Mouse (Mus musculus) MN1 (cell line): ENCODE data around the gene Gdi1.
"Not testable (repeated sequence)": the region's sequence is repeated elsewhere in the genome, so short reads cannot be mapped to it uniquely, and the experiment has no call there.

Experiments
- DNase-seq: peaks from one replicate; pipeline ENCODE4 v3.0.0-alpha.2; 2016; ENCODE audit warnings: low spot score

Gene Gdi1

DNA sequence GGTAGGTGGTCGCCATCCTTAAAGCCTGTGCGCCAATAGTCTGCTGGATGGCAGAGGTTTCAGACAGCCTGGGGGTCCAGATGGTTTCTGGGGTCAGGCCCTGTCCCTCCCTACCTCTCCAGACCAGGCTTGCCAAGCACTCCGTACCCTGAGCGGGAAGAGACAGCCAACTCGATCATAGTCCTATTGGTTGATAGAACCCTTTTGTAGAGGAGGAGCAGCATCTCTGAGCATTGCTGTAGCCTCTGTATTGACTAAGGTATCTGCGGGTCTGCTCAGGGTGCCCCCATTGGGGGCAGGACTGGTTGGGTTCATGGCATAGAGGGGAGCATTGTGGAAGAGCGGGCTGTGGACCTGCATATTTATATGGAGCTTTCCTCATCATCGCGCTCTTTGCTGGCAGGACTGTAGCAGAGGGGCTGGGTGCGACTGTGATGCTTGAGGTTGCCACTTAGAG lies 24.4 kb downstream of the Gdi1 start:
- DNase-seq = no peak

DNA sequence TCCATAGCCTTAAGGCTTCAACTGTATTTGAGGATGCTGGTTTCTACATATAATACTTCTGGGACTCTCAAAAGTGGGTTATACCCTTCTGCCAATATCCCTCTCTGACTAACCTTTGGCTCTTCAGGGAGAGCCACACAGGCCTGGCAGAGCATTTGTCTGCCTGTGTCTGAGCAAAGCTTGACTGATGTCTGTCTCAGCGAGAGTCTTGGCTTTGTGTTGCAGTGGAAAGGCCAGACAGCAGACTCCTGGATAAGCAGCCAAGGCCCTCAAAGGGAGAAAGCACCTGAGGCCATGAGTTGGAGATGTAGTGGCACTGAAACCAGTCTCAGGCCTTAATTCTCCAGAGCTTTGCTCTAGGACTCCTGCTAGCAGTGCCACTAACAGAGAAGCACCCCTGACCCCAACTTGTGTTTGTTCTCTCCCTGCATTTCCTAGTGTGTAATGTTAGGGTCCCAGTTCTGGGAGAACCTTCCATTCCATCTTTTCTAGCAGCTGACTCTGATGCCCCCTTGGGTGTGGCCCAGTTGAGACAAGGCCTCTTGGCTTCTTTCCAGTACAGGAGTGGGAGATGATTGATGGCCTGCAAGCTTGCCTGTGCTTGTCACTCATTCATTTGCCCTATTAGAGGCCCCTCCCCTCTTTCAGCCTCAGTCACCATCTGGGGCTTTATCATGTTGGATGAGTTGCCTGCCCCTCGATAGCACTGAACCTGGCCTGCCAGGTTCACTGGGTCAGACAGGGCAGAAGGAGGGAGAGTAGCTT lies 25.6 kb downstream of the Gdi1 start:
- peak; percentile 12 for DNase-seq

GRCm38 (mm10) chrX:74352645-74353466 lies 48.1 kb downstream of the Gdi1 start:
- peak; percentile 18 for DNase-seq

GRCm38 (mm10) chrX:74353467-74353770 lies 48.6 kb downstream of the Gdi1 start, which contains the start of gene Lage3:
Gene Lage3 (minus strand): TSS chrX:74353618.
- peak; percentile 82 for DNase-seq

- not testable (repeated sequence) for DNase-seq
Measured at GRCm38 (mm10) chrX:74357069-74357468, 52.3 kb downstream of the Gdi1 start.

GRCm38 (mm10) chrX:74359171-74359570 lies 54.4 kb downstream of the Gdi1 start:
- no peak for DNase-seq
